Mouse (Mus musculus) intestine, embryonic 15.5 days (tissue): ENCODE results near the gene Stim1. TPM values are rescaled to one million over a fixed set of nuclear protein-coding genes. Genes with fewer than 3 reads are reported as not detected.

Experiments
- ATAC-seq: fragments of 200-750 bp; cut with Nextera tagmentation; 2 replicates; pipeline ENCODE4 v1.8.0; 2017; ENCODE audit warnings: moderate TSS enrichment, moderate library complexity
- H3K27ac ChIP-seq: fragments of 300-500 bp; sonication (generic); 2 replicates; pipeline ENCODE4 v1.5.1; 2015; ENCODE audit warnings: mild to moderate bottlenecking, inconsistent platforms
- H3K27me3 ChIP-seq: fragments of 300-500 bp; sonication (generic); replicated peaks from 2 replicates; pipeline ENCODE4 v1.6.1; 2015; ENCODE audit warnings: inconsistent platforms
- H3K36me3 ChIP-seq: fragments of 300-500 bp; sonication (generic); 2 replicates; pipeline ENCODE4 v1.6.1; 2015; ENCODE audit warnings: inconsistent platforms
- H3K4me1 ChIP-seq: fragments of 300-500 bp; sonication (generic); replicated peaks from 2 replicates; pipeline ENCODE4 v1.6.1; 2015; ENCODE audit warnings: inconsistent platforms
- H3K4me2 ChIP-seq: fragments of 300-500 bp; sonication (generic); replicated peaks from 2 replicates; pipeline ENCODE4 v1.6.1; 2015; ENCODE audit warnings: mild to moderate bottlenecking, inconsistent platforms
- H3K4me3 ChIP-seq: fragments of 300-500 bp; sonication (generic); replicated peaks from 2 replicates; pipeline ENCODE4 v1.5.1; 2015; ENCODE audit warnings: inconsistent platforms
- H3K9ac ChIP-seq: fragments of 300-500 bp; sonication (generic); 2 replicates; pipeline ENCODE4 v1.6.1; 2015; ENCODE audit warnings: inconsistent platforms
- H3K9me3 ChIP-seq: fragments of 300-500 bp; sonication (generic); 2 replicates; pipeline ENCODE4 v1.6.1; 2016; ENCODE audit warnings: inconsistent platforms
- WGBS: fragments of 180-500 bp; shearing (Covaris S2); methylation state at CpG from one replicate; pipeline ENCODE4 v1.1.7; 2015; 5-methylcytosine and 5-hydroxymethylcytosine counted together
- polyA plus RNA-seq: library from polyadenylated mRNA; unstranded; fragments of >200 nt; fragmentation: Nextera tagmentation; extraction: Ambion mirVana; gene quantifications from 2 replicates; pipeline ENCODE4 v1.2.1, GENCODE M21; 2015

Stim1 gene
- polyA plus RNA-seq, 1 experiment from 2014 or later, result 20.1 TPM

GRCm38 (mm10) chr7:102242371-102242770 is 25.2 kb upstream of the Stim1 start:
- Histone ChIP-seq H3K4me2 (no peak overlapping the region), H3K27me3 (no peaks in the 10 kb centered on the region), H3K4me3 (no peak overlapping the region), H3K9ac (no peak overlapping the region), H3K9me3 (no peaks in the 10 kb centered on the region), H3K27ac (no peak overlapping the region), H3K4me1 (peaks cover 44% of the 10 kb centered on the region), H3K36me3 (peaks cover 22% of the 10 kb centered on the region)
- ATAC-seq, result no peak
- WGBS, result 81% methylated on average over 5 of the region's 5 CpGs

GRCm38 (mm10) chr7:102242917-102243316 is 24.7 kb upstream of the Stim1 start:
- 61% methylated on average over 3 of the region's 3 CpGs for WGBS
- peak overlapping the region; percentile 67 for H3K27ac ChIP-seq

DNA sequence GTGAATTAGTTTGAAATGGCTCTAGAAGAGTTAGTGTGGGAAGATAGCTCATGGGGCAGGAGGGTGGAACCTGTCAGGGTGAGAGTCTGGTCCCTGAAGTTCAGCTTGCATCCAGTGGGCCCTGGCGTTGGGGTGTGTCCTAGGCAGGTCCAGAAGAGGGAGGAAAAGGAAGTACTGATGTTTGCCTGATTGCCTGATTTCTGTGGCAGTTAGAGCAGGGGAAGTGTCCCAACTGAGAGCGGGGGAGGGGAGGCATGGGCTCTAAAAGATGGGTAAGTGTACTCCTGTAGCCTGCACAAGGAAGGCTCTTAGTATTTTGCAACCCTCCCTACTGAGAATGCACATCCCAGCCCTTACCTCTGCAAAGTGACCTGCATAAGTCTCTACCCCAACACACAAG is 23.7 kb upstream of the Stim1 start:
- Histone ChIP-seq H3K9ac (no peak overlapping the region), H3K4me1 (peaks cover 59% of the 10 kb centered on the region), H3K9me3 (no peaks in the 10 kb centered on the region), H3K27ac (peak overlapping the region; percentile 67; the same call in 1 of the 2 replicates), H3K36me3 (peaks cover 14% of the 10 kb centered on the region), H3K4me2 (no peak overlapping the region), H3K27me3 (no peaks in the 10 kb centered on the region), H3K4me3 (no peak overlapping the region)
- peak; percentile 11; the same call in 1 of the 2 replicates for ATAC-seq
- WGBS, result 65% methylated on average over 2 of the region's 2 CpGs

More at GRCm38 (mm10) chr7:102242917-102243316, 24.7 kb upstream of the Stim1 start:
- ATAC-seq, result peak; percentile 37; the same call in 1 of the 2 replicates
- peaks cover 22% of the 10 kb centered on the region for H3K36me3 ChIP-seq
- no peak overlapping the region for H3K9ac ChIP-seq
- peaks cover 49% of the 10 kb centered on the region for H3K4me1 ChIP-seq
- H3K9me3 ChIP-seq, result no peaks in the 10 kb centered on the region
- no peaks in the 10 kb centered on the region for H3K27me3 ChIP-seq
- no peak overlapping the region for H3K4me2 ChIP-seq
- H3K4me3 ChIP-seq, result no peak overlapping the region

GRCm38 (mm10) chr7:102244782-102245535 is 22.6 kb upstream of the Stim1 start:
- peaks cover 6% of the 10 kb centered on the region for H3K36me3 ChIP-seq
- no peaks in the 10 kb centered on the region for H3K27me3 ChIP-seq
- H3K4me2 ChIP-seq, result no peak overlapping the region; the same call in 1 of the 2 replicates
- H3K9me3 ChIP-seq, result no peaks in the 10 kb centered on the region
- peaks cover 61% of the 10 kb centered on the region for H3K4me1 ChIP-seq
- ATAC-seq, result no peak
- no peak overlapping the region for H3K9ac ChIP-seq
- no peak overlapping the region for H3K4me3 ChIP-seq
- H3K27ac ChIP-seq, result peak overlapping the region; percentile 58
- 71% methylated on average over 3 of the region's 3 CpGs for WGBS

DNA sequence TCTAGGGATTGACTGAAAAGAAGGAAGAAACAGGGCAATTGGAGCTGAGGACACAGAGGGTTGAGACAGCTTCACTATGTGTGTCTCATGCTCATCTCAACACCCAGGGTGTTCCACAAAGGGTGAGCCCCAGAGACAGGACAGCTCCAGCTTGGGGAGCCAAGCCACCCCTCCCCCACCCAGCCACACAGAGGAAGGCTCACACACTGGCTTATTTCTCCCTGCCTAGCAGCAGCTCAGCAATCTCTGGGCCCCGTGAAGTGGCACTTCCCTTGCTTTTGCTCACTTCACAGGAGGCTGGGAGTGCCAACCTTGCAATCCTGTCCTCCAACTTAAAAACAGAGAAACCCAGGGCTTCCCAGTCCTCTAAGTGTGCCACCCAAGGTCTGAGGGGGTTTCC is 21.8 kb upstream of the Stim1 start:
- Histone ChIP-seq H3K9me3 (no peaks in the 10 kb centered on the region), H3K36me3 (peaks cover 4% of the 10 kb centered on the region; the same call in 1 of the 2 replicates), H3K4me3 (no peak overlapping the region), H3K27me3 (no peaks in the 10 kb centered on the region), H3K4me2 (peak overlapping the region; percentile 28), H3K27ac (peak overlapping the region; percentile 29), H3K9ac (peak overlapping the region; percentile 11; the same call in 1 of the 2 replicates), H3K4me1 (peaks cover 61% of the 10 kb centered on the region)
- 11% methylated on average over 1 of the region's 1 CpGs for WGBS
- ATAC-seq, result no peak

DNA sequence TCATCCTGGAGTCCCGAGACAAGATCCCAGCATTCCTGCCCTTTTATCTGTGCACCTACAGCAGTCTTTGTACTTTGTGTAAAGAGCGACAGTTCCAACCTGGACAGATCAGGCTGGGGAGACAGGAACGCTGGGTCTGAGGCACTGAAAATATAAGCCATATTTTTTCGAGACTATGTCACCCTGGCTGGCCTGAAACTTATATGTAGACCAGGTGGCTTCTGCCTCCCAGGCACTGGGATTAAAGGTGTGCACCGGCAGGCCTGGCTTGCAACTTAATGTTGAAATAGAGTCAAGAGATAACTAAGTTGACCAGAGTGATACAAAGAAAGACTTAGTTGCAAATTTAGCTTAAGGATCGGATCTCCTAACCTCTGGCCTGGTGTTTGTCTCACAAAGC is 21.3 kb upstream of the Stim1 start:
- Histone ChIP-seq H3K27ac (peak overlapping the region; percentile 29), H3K9ac (peak overlapping the region; percentile 11; the same call in 1 of the 2 replicates)
- 44% methylated on average over 6 of the region's 6 CpGs for WGBS

DNA sequence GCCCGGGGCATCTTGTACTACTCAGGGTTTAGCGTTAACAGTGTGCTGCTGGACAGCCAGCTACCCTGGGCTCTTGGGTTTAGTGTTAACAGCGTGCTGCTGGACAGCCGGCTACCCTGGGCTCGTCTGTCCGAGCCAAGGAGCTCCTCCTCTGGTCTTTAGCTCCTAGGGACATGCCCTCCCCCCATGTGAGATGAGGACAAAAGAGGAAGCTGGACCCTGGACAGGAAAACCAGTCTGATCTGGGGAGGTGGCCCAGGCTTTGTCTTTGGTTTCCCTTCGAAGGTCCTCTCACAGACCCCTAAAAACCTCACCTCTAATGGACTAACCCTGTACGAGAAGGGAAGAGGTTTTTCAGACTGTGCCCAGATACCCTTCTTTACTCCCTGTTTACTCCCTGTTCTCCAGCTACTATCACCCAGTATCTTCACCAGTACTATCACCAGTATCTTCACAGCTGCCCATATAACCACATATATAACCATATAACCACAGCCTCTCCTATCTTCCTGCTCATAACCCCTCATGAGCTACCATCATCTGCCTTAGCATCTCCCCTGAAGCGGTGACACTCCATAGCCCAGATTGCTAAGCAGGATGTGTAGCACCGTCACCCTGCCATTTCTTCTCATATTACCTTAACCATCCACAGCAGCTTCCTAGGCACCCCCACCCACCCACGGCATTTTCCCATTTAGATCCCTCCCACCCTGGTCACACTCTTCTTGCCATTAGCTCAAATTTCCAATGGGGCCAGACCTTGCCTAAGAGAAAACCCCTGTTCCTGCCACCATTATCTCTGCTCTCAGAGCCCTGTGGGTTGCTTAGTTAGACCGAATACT is 20.4 kb upstream of the Stim1 start:
- 0 out of 2 replicates have a peak overlapping the region, but pooled peaks have one; percentile 13 for H3K9ac ChIP-seq
- WGBS, result 58% methylated on average over 12 of the region's 12 CpGs
- peak overlapping the region; percentile 80 for H3K4me2 ChIP-seq
- H3K4me1 ChIP-seq, result peaks cover 61% of the 10 kb centered on the region
- no peak for ATAC-seq
- no peak overlapping the region for H3K4me3 ChIP-seq
- H3K27ac ChIP-seq, result 0 out of 2 replicates have a peak overlapping the region, but pooled peaks have one; percentile 10
- H3K36me3 ChIP-seq, result no peaks in the 10 kb centered on the region
- H3K27me3 ChIP-seq, result no peaks in the 10 kb centered on the region
- H3K9me3 ChIP-seq, result no peaks in the 10 kb centered on the region

More for the DNA sequence above, 21.3 kb upstream of the Stim1 start:
- no peak for ATAC-seq
- Histone ChIP-seq H3K4me3 (no peak overlapping the region), H3K27me3 (no peaks in the 10 kb centered on the region), H3K4me2 (peak overlapping the region; percentile 28), H3K36me3 (no peaks in the 10 kb centered on the region), H3K4me1 (peaks cover 61% of the 10 kb centered on the region), H3K9me3 (no peaks in the 10 kb centered on the region)

- H3K36me3 ChIP-seq, result no peaks in the 10 kb centered on the region
- ATAC-seq, result no peak
- peak overlapping the region; percentile 90 for H3K9ac ChIP-seq
- H3K27me3 ChIP-seq, result no peaks in the 10 kb centered on the region
- peak overlapping the region; percentile 88 for H3K4me3 ChIP-seq
- H3K27ac ChIP-seq, result peak overlapping the region; percentile 99
- H3K9me3 ChIP-seq, result no peaks in the 10 kb centered on the region
- WGBS, result 14% methylated on average over 16 of the region's 16 CpGs
- peak overlapping the region; percentile 80 for H3K4me2 ChIP-seq
- peaks cover 52% of the 10 kb centered on the region for H3K4me1 ChIP-seq
These were observed 18.8 kb upstream of the Stim1 start for GRCm38 (mm10) chr7:102248691-102249404.

- H3K36me3 ChIP-seq, result no peaks in the 10 kb centered on the region
- H3K4me1 ChIP-seq, result peaks cover 45% of the 10 kb centered on the region
- no peaks in the 10 kb centered on the region for H3K9me3 ChIP-seq
- H3K27ac ChIP-seq, result peak overlapping the region; percentile 99
- peak overlapping the region; percentile 88 for H3K4me3 ChIP-seq
- no peaks in the 10 kb centered on the region for H3K27me3 ChIP-seq
- peak overlapping the region; percentile 90 for H3K9ac ChIP-seq
- ATAC-seq, result peak; percentile 42
- WGBS, result under 1% methylated on average over 23 of the region's 23 CpGs
- H3K4me2 ChIP-seq, result peak overlapping the region; percentile 80
These were observed 18.1 kb upstream of the Stim1 start for GRCm38 (mm10) chr7:102249531-102249895.

GRCm38 (mm10) chr7:102249896-102250630 is 17.5 kb upstream of the Stim1 start:
- under 1% methylated on average over 43 of the region's 49 CpGs for WGBS
- H3K9ac ChIP-seq, result peak overlapping the region; percentile 90
- H3K36me3 ChIP-seq, result no peaks in the 10 kb centered on the region
- H3K4me3 ChIP-seq, result peak overlapping the region; percentile 88
- ATAC-seq, result peak; percentile 90
- peak overlapping the region; percentile 80 for H3K4me2 ChIP-seq
- H3K27me3 ChIP-seq, result no peaks in the 10 kb centered on the region
- H3K9me3 ChIP-seq, result no peaks in the 10 kb centered on the region
- peaks cover 40% of the 10 kb centered on the region for H3K4me1 ChIP-seq
- peak overlapping the region; percentile 99 for H3K27ac ChIP-seq

- Histone ChIP-seq H3K36me3 (no peaks in the 10 kb centered on the region), H3K27ac (peak overlapping the region; percentile 99), H3K4me1 (peaks cover 33% of the 10 kb centered on the region), H3K9ac (peak overlapping the region; percentile 90), H3K4me2 (peak overlapping the region; percentile 80), H3K4me3 (peak overlapping the region; percentile 88), H3K27me3 (no peaks in the 10 kb centered on the region), H3K9me3 (no peaks in the 10 kb centered on the region)
- under 1% methylated on average over 33 of the region's 33 CpGs for WGBS
- peak; percentile 83 for ATAC-seq
These were observed 16.9 kb upstream of the Stim1 start for GRCm38 (mm10) chr7:102250631-102251214.
